Mouse (Mus musculus) mature B cell (primary cell): ENCODE results near the gene Erbin.

ENCODE experiments used
- in situ Hi-C: fragments of 300-500 bp; cut with MboI; formaldehyde crosslinking; loops from 2 replicates; pipeline ENCODE4 v1.14.3; 2019

The Erbin gene

DNA sequence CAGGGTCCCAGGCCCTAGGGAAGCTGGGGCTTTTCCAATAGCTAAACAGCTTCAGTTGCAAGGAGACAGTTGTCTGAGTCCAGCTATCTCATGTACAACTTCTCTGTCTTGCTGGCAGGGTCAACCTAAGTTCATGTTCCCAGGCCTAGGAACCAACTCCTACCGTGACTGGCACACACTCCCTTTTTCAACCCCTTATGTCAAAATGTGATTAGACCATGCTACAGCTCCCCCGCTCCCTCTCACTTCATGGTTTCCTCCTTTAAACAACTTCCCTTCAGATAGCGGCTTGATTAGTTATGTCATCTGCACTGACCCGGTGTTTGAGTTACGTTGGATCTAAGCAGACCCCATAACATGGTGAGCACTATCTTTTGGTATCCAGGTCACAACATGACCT is 112.8 kb downstream of the Erbin start:
- in situ Hi-C loops, result no loop called here

DNA sequence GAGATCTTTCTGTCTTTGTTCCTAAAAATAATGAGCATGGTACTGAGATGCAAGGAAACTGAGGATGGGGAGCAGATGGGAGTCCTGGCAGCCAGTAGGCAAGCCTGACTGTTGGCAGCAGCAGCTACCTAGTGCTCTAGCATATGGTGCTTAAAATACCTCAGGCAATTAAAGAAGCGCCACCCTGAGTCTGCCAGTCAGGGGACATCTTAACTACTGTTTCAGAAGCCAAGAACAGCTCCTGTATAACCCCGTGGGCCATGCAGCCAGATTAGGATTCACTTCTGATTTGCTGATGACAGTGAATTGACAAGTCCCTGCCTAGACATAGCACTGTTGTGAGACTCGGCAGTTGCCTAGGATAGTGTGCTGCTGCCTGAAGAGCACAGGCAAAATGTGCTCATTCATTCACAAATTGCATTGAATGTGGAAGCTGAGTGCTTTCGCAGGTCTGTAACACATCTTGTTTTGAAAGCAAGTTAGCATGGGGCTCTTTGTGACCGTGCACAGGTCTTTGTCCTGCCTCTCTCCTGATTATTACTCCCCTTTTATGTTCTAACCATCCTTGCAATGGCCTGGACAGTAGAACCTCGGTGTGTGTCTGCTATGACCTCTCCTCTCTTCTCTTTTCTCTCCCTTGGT is 114.0 kb downstream of the Erbin start:
- in situ Hi-C loops, result no loop called here

DNA sequence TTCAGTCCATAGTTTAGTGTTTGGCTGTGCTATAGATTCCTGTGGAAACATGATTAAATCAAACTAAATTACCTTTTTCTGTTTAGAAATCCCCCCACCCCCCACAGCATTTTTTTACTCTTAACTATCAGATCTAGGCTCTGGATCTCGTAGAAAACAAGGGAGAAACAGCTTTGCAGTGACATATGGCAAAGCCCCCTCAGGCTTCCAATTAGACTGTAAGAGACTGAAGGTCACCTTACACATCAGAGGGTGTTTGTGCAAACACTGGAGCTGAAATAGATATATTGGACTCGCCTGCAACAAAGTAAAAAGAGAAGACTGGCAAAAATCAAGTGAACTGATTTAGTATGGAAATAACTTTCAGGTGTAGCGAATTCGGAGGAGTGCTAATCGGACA is 116.6 kb downstream of the Erbin start:
- in situ Hi-C loops, result no loop called here

DNA sequence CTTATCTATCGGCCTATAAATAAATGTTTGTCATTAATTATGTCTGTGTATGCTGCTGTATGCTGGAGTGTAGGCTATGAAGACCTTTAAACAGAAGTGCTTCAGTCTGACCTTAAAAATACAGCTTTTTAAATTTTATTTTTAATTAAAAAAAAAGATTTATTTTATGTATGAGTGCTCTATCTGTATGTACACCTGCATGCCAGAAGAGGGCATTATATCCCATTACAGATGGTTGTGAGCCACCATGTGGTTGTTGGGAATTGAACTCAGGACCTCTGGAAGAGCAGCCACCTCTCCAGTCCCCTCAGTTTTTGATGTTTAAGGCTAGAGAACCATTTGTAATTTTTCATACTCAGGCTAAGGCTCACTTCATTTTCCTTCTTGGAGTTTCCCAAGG is 119.3 kb downstream of the Erbin start:
- in situ Hi-C loops, result no loop called here

DNA sequence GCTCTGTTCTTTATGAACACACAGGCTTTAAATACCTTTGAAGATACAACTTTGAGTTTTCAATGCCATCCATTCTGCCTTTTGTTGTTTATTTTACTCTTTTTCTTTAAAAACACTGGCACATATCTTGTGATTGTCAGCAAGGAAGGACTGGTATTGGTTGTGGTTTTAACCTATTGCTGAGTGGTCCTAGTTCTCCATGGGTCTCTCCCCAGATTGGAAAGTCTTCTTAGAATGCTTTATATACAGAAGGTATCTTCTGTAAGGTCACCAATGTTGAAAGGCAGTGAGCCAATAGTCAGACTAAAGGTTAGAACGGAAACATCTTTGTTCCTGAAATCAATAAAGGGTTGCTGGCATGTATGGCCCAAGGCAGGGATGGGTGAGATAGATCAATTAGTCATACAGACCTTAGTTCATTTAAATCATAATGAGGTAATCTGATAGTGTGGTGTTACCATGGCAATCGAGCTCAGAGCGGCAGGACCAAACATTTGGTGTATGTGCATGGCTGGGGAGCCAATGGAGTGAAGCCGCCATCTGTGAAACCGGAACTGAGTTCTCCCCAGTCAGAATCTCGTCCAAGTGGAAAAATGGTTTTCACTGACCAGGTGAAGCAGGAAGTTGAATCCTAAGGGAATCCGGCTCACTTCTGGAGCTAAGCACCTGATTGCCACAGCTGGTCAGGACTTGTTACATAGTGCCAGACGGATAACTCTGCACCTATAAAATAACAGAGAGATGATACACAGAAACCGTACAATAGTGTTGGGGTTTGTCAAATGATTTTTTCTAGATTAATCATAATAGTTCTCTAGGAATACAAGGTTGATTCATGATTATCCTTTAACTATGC is 125.4 kb downstream of the Erbin start:
- in situ Hi-C loops, result no loop called here

DNA sequence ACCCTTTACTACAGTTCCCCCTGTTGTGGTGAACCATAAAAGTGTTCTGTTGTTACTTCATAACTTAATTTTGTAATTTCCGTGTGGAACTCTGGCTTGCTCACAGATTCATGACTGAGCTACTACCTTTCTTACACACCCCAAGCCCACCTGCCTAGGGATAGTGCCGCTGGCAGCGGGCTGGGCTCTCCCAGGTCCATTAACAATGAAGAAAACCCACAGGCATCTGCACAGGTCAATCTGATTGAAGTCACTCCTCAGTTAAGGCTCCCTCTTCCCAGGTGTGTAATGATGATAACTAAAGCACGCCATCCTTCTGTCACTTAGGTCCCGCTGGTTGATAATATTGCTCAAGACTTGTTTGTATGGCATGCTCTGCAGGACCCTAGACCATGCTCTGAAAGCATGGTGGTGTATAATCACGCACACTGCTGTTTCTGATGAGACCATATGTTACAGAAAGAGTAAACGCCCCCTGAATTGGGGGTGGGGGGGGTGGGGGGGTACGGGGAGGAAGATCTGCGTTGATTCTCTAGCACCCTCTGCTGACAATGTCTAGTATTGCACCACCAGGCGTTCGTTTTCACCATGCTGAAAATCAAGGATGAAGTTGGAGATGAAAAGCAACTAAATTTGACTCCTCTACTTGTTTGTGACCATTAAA is 140.3 kb downstream of the Erbin start:
- in situ Hi-C loops, result no loop called here

DNA sequence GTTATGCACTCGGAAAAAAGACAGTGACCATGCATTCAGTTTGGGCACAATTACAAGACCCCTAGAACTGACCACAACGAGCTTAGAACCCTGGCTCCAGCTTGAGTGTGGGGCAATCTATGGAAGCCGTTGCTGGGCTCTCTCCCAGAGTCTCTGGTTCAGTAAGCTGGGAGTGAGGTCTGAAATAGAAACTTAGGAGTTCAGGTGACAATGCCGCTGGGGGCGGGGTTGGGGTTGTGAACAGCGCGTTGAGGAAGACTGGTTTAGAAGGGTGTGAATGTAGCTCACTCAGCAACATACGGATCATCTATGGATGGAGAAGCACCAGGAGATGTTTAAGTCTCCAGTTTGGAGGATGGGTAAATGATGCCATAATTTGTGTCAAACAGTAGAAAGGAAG is 143.2 kb downstream of the Erbin start:
- in situ Hi-C loops, result no loop called here

DNA sequence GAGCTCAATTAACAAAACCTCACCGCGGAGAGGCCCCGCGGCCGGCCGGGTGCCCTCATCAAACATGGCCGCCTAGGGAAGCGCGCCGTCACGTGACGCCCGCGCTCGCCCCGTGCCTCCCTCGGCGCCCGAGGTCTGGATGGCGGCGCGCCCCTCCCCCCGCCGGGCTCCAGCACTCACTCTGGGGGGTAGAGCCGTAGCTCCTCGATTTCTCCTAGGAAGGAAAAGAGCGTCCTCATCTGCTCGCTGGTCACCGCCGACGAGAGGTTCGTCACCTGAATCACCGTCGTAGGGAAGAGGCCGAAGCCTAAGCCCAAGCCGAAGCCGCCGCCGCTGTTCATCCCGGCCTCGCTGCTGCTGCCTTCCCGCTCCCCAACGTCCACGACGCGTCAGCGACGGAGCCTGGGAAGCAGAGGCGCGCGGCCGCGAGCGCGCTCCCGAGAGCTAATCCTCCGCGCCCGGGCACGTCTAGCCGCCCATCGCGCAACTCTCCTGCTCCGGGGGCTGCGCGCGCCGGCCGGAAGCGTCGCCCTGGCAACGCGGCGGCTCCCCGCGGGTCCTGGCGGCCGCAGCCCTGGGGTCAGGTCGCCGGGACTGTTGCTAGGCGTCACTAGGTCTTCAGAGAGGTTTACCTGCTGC is 146.1 kb downstream of the Erbin start, which contains the start of gene Srek1:
Gene Srek1 (minus strand): TSS at position 490 of the 639 bp plus-strand sequence.
- in situ Hi-C loops, result no loop called here

DNA sequence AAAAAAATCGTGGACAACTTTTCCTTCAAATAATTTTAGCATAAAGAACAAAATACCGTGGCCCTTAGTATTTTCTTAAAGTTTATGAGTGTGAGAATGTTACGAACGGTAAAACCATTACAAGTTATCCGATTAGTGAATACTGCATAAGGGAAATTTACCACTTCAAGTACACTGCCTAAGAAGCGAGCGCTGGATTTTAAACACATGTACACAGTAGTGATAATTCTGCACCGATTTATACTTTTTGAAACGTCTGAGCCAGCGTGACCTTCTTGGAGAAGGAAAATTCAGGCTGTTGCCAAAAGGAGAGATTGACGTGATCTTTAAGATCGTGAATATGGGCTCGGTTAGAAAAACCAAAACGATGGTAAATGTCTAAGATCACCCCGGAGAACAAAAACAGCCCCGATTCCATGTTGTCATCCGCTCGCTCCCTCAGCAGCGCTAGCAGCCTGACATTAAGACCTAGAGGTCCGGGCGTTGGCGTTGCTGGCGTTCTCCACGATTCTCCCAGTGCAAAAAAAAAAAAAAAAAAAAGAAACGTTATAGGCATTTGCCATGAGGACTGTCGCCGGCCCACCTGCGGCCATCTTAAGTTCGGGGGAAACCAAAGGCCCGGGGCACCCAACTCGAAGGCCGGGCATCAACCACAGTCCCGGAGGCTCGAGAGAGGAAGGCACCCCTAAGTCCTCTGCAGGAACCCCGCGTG is 146.8 kb downstream of the Erbin start:
- in situ Hi-C loops, result no loop called here

DNA sequence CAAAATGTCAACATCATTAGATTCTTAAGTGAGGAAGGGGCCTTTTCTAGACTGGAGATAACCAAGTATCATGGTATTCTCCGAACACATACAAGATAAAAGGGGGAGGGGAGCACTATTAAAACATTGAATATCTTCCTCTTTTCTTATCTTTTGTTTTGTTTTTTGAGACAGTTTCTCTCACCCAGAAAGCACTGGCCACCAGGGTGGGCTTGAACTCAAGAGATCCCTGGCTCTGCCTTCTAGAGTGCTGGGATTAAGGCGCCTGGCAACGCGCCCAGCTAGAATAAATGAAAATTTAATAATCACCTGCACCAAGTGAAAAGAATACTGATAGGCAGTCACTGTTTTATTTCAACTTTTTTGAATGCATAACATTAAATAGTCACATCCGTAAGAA is 147.4 kb downstream of the Erbin start:
- in situ Hi-C loops, result no loop called here

DNA sequence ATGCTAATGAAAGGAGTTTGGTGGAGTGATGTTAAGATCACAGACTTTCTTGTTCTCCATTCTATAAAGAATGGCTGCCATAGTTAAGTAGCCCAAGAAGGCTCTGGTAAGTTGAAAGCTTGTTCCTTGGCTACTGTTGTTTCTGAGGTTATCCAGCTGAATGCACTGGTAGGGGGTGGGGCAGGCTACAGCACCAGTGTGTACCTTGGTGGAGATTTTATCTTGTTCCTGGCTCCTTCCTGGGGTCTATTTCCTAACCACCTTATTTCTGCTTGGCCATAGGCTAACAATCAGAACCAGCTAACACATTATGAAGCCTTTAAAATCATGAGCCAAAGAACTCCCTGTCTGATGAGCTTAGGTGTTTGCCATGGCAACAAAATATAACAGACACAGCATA is 149.5 kb downstream of the Erbin start:
- in situ Hi-C loops, result no loop called here
